Mouse (Mus musculus) forebrain, postnatal 0 days (tissue): ENCODE data around the gene Dnah6. TPM values are rescaled to one million over a fixed set of nuclear protein-coding genes. Genes with fewer than 3 reads are reported as not detected.

Experiments used
- ATAC-seq: fragments of 200-750 bp; cut with Nextera tagmentation; 2 replicates; pipeline ENCODE4 v1.8.0; 2017; ENCODE audit warnings: mild to moderate bottlenecking, moderate library complexity
- DNase-seq: peaks from one replicate; pipeline ENCODE4 v3.0.0-alpha.2; 2015
- H3K27ac ChIP-seq: fragments of 300-500 bp; sonication (generic); 2 replicates; pipeline ENCODE4 v1.5.1; 2014; ENCODE audit warnings: low read depth, mild to moderate bottlenecking, antibody characterized with exemption, low read length, moderate library complexity, mixed read lengths
- H3K27me3 ChIP-seq: fragments of 300-500 bp; sonication (generic); 2 replicates; pipeline ENCODE4 v1.6.1; 2014; ENCODE audit warnings: mild to moderate bottlenecking, low read length, mixed read lengths; ENCODE audit not compliant: insufficient read depth
- H3K36me3 ChIP-seq: fragments of 300-500 bp; sonication (generic); 2 replicates; pipeline ENCODE4 v1.6.1; 2014; ENCODE audit warnings: mild to moderate bottlenecking, moderate library complexity; ENCODE audit not compliant: insufficient read depth
- H3K4me1 ChIP-seq: fragments of 300-500 bp; sonication (generic); 2 replicates; pipeline ENCODE4 v1.6.1; 2014; ENCODE audit warnings: antibody characterized with exemption; ENCODE audit not compliant: insufficient read depth
- H3K4me2 ChIP-seq: fragments of 300-500 bp; sonication (generic); 2 replicates; pipeline ENCODE4 v1.6.1; 2014; ENCODE audit warnings: low read depth, mild to moderate bottlenecking, moderate library complexity
- H3K4me3 ChIP-seq: fragments of 300-500 bp; sonication (generic); 2 replicates; pipeline ENCODE4 v1.5.1; 2014; ENCODE audit warnings: low read depth, low read length, mixed read lengths
- H3K9ac ChIP-seq: fragments of 300-500 bp; sonication (generic); 2 replicates; pipeline ENCODE4 v1.6.1; 2014; ENCODE audit warnings: mild to moderate bottlenecking
- H3K9me3 ChIP-seq: fragments of 300-500 bp; sonication (generic); 2 replicates; pipeline ENCODE4 v1.6.1; 2016; ENCODE audit warnings: low read length
- CTCF ChIP-seq: sonication (generic); IDR thresholded peaks from 2 replicates; pipeline ENCODE4 v1.5.1; 2016; ENCODE audit warnings: antibody characterized with exemption, control low read depth, low read depth
- WGBS: fragments of 180-500 bp; shearing (Covaris S2); extraction: QIAGEN DNeasy Blood & Tissue Kit; methylation state at CpG from one replicate; pipeline ENCODE4 v1.1.7; 2014; 5-methylcytosine and 5-hydroxymethylcytosine counted together
- polyA plus RNA-seq: library from polyadenylated mRNA; unstranded; fragments of >200 nt; fragmentation: Nextera tagmentation; extraction: Ambion mirVana; gene quantifications from 2 replicates; pipeline ENCODE4 v1.2.1, GENCODE M21; 2015
- total RNA-seq: library from RNA; depleted of rRNA; stranded (reverse); fragments of >200 nt; gene quantifications from 2 replicates; pipeline ENCODE4 v1.2.3, GENCODE M21; 2014

Dnah6 gene
- total and polyA plus RNA-seq, 2 experiments from 2014 or later = 0.44 to 1.8 TPM

DNA sequence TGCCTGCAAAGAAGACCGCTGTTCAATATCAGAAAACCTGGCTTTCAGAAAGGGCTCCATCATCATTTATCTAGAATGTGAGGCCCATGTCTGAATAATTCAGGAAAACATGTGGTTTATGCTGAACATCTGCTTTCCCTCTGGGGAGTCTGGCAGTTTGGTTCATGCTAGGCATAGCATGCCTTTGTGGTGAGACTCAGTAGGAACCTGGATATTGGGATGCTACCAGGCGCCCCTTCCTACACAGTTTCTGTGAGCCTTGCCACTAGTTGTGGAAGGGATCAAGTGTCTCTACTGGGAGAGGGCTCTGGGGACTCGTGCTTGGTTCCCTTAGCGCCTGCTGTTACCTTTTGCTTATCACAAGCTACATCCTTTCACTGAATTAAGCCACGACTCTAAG, 37.2 kb downstream of the Dnah6 start:
- no peak for TF ChIP-seq CTCF
- Histone ChIP-seq H3K4me1 (no peaks in the 10 kb centered on the region), H3K4me3 (no peak overlapping the region), H3K9ac (no peak overlapping the region), H3K36me3 (no peaks in the 10 kb centered on the region), H3K9me3 (no peaks in the 10 kb centered on the region), H3K4me2 (no peak overlapping the region), H3K27ac (no peak overlapping the region), H3K27me3 (no peaks in the 10 kb centered on the region)
- WGBS = 87% methylated on average over 5 of the region's 5 CpGs
- ATAC-seq (no peak), DNase-seq (no peak)

DNA sequence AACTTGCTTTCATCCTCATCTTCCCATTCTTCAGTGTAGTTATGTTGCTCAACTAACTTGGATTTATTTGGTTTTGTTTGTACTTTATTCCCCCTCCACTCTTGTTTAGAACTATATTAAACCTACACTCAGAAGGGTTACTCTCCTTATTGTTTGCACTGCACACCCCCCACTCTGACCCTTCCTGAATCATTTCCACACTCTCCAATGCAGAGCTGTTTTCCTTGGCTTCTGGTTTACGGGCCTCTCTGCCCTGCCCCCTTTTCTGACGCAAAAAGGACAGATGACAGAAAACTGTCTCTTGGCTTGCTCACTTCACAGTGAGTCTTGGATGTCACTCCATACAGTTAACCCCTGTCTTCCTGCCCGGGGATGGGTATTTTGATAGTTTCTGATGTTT, 38.5 kb downstream of the Dnah6 start:
- Histone ChIP-seq H3K27ac (no peak overlapping the region), H3K4me2 (no peak overlapping the region), H3K27me3 (no peaks in the 10 kb centered on the region), H3K9ac (no peak overlapping the region), H3K36me3 (no peaks in the 10 kb centered on the region), H3K4me1 (no peaks in the 10 kb centered on the region), H3K4me3 (no peak overlapping the region), H3K9me3 (no peaks in the 10 kb centered on the region)
- ATAC-seq (no peak), DNase-seq (no peak)
- 63% methylated on average over 3 of the region's 3 CpGs for WGBS
- TF ChIP-seq CTCF = no peak

DNA sequence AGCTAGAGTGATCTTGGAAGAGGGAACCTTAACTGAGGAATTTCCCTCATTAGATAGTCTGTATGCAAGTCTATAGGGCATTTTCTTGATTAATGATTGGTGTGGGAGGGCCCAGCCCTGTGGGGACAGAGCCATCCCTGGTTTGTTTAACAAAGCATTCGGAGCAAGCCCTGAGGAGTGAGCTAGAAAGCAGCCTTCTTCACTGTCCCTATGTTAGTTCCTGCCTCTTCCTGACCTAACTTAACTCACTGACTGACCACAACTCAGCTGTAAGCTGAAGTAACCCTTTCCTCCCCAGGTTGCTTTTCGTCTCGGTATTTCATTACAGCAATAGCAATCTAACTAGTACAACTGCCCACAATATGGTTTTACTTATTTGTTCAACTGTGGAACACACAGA, 39.0 kb downstream of the Dnah6 start:
- no peak overlapping the region for H3K27ac ChIP-seq
- no peaks in the 10 kb centered on the region for H3K9me3 ChIP-seq
- no peak for TF ChIP-seq CTCF
- no peaks in the 10 kb centered on the region for H3K4me1 ChIP-seq
- 63% methylated on average over 3 of the region's 3 CpGs for WGBS
- H3K9ac ChIP-seq = no peak overlapping the region
- no peaks in the 10 kb centered on the region for H3K36me3 ChIP-seq
- ATAC-seq (no peak), DNase-seq (no peak)
- no peaks in the 10 kb centered on the region for H3K27me3 ChIP-seq
- no peak overlapping the region for H3K4me2 ChIP-seq
- no peak overlapping the region for H3K4me3 ChIP-seq

DNA sequence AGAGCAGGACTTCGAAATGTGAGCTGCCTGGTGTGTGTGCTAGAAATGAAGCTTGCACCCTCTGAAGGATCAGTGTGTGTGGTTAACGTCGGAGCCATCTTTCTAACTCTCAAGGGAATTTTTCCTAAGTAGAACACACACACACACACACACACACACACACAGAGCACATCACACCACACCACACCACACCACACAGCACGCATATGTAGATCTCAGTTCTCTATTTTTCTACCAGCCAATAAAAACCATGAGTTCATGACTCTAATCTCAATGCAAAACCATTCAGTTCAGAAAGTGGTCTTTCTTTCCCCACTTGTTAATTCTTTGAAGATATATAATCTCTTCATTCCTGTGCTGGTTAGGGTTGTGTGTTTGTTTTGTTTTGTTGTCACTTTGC, 39.4 kb downstream of the Dnah6 start:
- TF ChIP-seq CTCF = no peak
- WGBS = 83% methylated on average over 4 of the region's 4 CpGs
- no peak for DNase-seq

DNA sequence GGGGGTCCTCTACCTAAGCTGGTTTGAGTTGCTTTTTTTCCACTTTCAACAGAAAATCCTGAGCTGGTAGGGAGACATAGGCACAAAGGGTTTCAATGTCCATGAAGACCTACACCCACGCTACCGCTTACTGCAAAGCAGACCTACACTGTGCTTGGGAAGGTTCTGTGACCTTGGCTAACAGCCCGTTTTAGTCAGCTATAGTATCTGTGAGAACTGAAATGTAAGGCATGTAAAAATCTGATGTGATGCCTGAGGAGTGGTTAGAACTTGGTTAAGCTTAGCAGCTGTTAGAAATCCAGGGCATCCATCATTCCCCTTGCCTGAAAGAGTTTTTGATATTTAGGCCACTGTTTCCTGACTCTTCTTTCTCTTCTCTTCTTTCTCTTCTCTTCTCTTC, 46.3 kb downstream of the Dnah6 start:
- H3K4me3 ChIP-seq = no peak overlapping the region
- H3K9me3 ChIP-seq = no peaks in the 10 kb centered on the region
- no peak for DNase-seq
- no peak for ATAC-seq
- no peaks in the 10 kb centered on the region for H3K27me3 ChIP-seq
- no peak overlapping the region for H3K27ac ChIP-seq
- H3K9ac ChIP-seq = no peak overlapping the region
- no peak for TF ChIP-seq CTCF
- no peak overlapping the region for H3K4me2 ChIP-seq
- H3K36me3 ChIP-seq = no peaks in the 10 kb centered on the region
- no peaks in the 10 kb centered on the region for H3K4me1 ChIP-seq
- WGBS = 80% methylated on average over 3 of the region's 3 CpGs

More for the DNA sequence above, 39.4 kb downstream of the Dnah6 start:
- no peak overlapping the region for H3K9ac ChIP-seq
- H3K4me1 ChIP-seq = no peaks in the 10 kb centered on the region
- no peak for ATAC-seq
- H3K4me3 ChIP-seq = no peak overlapping the region
- H3K27ac ChIP-seq = no peak overlapping the region
- no peaks in the 10 kb centered on the region for H3K9me3 ChIP-seq
- H3K4me2 ChIP-seq = no peak overlapping the region
- H3K36me3 ChIP-seq = no peaks in the 10 kb centered on the region
- H3K27me3 ChIP-seq = no peaks in the 10 kb centered on the region

DNA sequence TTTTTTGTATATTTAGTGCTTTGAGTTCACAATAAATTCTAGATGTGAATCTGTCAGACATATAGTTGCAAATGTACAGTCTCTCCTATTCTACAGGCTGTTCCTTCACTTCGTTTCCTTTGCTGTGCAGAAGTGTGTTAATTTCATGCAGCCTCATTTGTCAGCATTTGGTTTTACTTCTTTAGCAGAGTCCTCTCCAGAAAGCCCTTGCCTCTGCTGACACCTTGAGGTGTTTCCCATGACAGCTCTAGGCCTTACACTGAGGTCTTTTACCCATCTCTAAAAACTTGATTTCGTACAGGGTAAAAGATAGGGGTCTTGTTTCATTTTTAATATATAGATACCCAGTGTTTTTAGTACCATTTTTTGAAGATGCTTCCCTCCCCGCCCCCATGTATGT, 54.2 kb downstream of the Dnah6 start:
- H3K27ac ChIP-seq = no peak overlapping the region
- peak; percentile 40; the same call in 1 of the 2 replicates for ATAC-seq
- 73% methylated on average over 3 of the region's 3 CpGs for WGBS
- peak; percentile 36 for TF ChIP-seq CTCF
- DNase-seq = peak; percentile 4
- no peaks in the 10 kb centered on the region for H3K36me3 ChIP-seq
- H3K9me3 ChIP-seq = no peaks in the 10 kb centered on the region
- no peak overlapping the region for H3K4me2 ChIP-seq
- no peak overlapping the region for H3K4me3 ChIP-seq
- H3K9ac ChIP-seq = no peak overlapping the region
- H3K4me1 ChIP-seq = no peaks in the 10 kb centered on the region
- no peaks in the 10 kb centered on the region for H3K27me3 ChIP-seq

DNA sequence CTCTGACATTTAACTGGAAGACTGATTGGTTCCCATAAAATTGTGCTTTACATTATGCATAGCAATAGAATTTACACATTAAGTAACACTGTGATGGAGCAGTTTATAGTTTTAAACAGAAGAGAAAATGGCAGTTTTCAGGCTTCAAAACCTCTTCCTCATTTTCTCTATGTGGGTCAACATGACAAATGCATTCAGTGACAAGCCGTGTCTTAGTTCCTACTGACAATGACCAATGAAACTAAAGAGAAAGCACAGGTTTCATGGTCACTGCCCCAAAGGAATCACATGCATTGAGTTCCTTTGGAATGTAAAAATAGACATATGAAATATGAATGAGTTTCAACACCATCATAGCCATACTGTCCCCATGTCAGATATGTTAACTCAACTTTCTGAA, 58.5 kb downstream of the Dnah6 start:
- 88% methylated on average over 1 of the region's 1 CpGs for WGBS
- TF ChIP-seq CTCF = no peak
- no peak for ATAC-seq

DNA sequence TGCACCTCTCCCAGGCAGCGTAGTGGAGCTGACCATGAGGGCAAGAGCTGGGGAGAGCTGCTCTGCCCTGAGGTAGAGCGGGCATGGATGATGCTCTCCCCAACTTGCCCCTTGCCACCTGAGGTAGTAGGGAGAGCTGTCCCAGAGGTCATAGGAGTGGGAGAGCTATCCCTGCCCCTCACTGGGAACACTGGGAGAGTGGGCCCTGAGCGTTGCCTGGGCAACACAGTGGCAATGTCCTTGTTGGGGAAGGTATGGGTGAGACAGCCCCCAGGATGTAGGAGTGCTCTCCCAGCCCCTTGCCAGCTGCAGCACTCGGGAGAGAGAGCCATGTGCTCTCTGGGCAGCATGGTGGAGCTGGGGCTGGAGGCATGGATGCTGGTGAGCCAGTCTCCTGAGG, 60.1 kb downstream of the Dnah6 start:
- no peaks in the 10 kb centered on the region for H3K27me3 ChIP-seq
- WGBS = 86% methylated on average over 4 of the region's 4 CpGs
- H3K9ac ChIP-seq = no peak overlapping the region
- no peak for ATAC-seq
- no peak for DNase-seq
- no peak overlapping the region for H3K27ac ChIP-seq
- no peak overlapping the region for H3K4me3 ChIP-seq
- H3K9me3 ChIP-seq = no peaks in the 10 kb centered on the region
- no peaks in the 10 kb centered on the region for H3K36me3 ChIP-seq
- no peak for TF ChIP-seq CTCF
- no peak overlapping the region for H3K4me2 ChIP-seq
- H3K4me1 ChIP-seq = no peaks in the 10 kb centered on the region

More for the DNA sequence above, 58.5 kb downstream of the Dnah6 start:
- DNase-seq = no peak
- H3K27me3 ChIP-seq = no peaks in the 10 kb centered on the region
- no peak overlapping the region for H3K4me3 ChIP-seq
- no peaks in the 10 kb centered on the region for H3K4me1 ChIP-seq
- H3K4me2 ChIP-seq = no peak overlapping the region
- H3K9ac ChIP-seq = no peak overlapping the region
- H3K27ac ChIP-seq = no peak overlapping the region
- H3K36me3 ChIP-seq = no peaks in the 10 kb centered on the region
- H3K9me3 ChIP-seq = no peaks in the 10 kb centered on the region
